Mouse (Mus musculus) brain, embryonic 14.5 days (tissue): Measurements from ENCODE around the gene Gm28047.

Experiments
- CTCF ChIP-seq: fragments of 200-500 bp; IDR thresholded peaks from 2 replicates; pipeline ENCODE4 v1.5.1; 2012; ENCODE audit warnings: inconsistent platforms, mild to moderate bottlenecking, moderate library complexity, borderline replicate concordance; ENCODE audit not compliant: insufficient read depth, insufficient read length; ENCODE audit errors: extremely low read depth
- POLR2A ChIP-seq: fragments of 200-500 bp; IDR thresholded peaks from 2 replicates; pipeline ENCODE4 v1.6.1; 2012; ENCODE audit warnings: mild to moderate bottlenecking, inconsistent platforms, borderline replicate concordance; ENCODE audit not compliant: poor library complexity, insufficient read depth, insufficient read length, severe bottlenecking; ENCODE audit errors: extremely low read depth

DNA sequence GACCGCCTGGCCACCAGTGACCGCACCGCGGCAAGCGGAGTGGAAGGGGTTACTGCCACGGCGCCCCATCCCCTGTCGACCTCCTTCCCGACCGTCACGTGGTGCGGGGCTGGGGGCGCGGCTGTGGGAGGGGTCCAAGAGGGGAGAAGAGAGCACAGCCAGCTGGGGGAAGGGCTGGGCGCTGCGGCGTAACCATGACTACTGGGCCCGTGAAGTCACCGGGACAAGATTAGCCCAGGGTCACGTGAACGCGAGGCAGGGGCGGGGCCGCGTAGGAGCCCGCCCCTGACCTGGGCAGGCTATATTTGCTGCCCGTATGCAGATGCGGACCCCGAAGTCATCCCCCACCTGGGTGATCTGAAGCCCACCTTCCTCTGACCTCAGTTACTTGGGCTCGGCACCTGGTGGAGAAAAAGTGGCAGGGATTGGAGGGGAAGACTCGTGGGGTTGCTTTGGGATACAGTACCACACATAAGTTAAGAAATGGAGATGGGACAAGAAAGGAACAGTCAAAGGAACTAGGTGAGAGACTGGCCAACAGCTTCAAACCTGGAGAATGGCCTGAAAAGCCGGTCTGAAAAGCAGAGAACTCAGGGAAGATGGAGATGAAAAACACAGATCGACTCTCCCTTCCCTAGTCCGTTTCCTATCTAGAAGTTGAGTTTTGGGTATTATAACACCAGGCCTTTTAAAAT is 114.1 kb downstream of the Gm28047 start:
- TF ChIP-seq CTCF (no peak), POLR2A (0 out of 2 replicates have a peak, but pooled peaks have one; percentile 1)
